Mouse (Mus musculus) MEL (cell line): ENCODE measurements around the gene Fam71a. TPM values are rescaled to one million over a fixed set of nuclear protein-coding genes. Genes with fewer than 3 reads are reported as not detected.

Experiments used
- DNase-seq: peaks from one replicate; pipeline ENCODE4 v3.0.0; 2011; ENCODE audit warnings: low read depth, low spot score
- H3K27ac ChIP-seq: 2 replicates; pipeline ENCODE4 v1.5.1; 2012; ENCODE audit warnings: low read depth, mild to moderate bottlenecking, control low read depth, low read length, moderate library complexity; ENCODE audit not compliant: control insufficient read depth
- H3K27me3 ChIP-seq, 2 experiments: fragments of 150-350 bp in 1 of 2; sonication (generic) in 1 of 2; 2 replicates each; pipeline ENCODE4 v1.6.1; 2012; ENCODE audit warnings: low read length in 2 of 2, mild to moderate bottlenecking in 2 of 2, improper control_type of control experiment in 1 of 2, moderate library complexity in 1 of 2; ENCODE audit not compliant: insufficient read depth in 2 of 2, control insufficient read depth in 1 of 2
- H3K36me3 ChIP-seq, 2 experiments: 2 replicates each; pipeline ENCODE4 v1.6.1; 2012 to 2014; ENCODE audit warnings: low read length in 2 of 2, improper control_type of control experiment in 1 of 2, inconsistent platforms in 1 of 2, mild to moderate bottlenecking in 1 of 2; ENCODE audit not compliant: insufficient read depth in 2 of 2, control insufficient read depth in 1 of 2
- H3K4me1 ChIP-seq, 2 experiments: fragments of 150-350 bp in 1 of 2; sonication (generic) in 1 of 2; 2 replicates each; pipeline ENCODE4 v1.6.1; 2012; ENCODE audit warnings: low read length in 2 of 2, improper control_type of control experiment in 1 of 2, mild to moderate bottlenecking in 1 of 2; ENCODE audit not compliant: insufficient read depth in 2 of 2, control insufficient read depth in 1 of 2
- H3K4me3 ChIP-seq, 2 experiments: fragments of 150-350 bp in 1 of 2; sonication (generic) in 1 of 2; 2 replicates each; pipeline ENCODE4 v1.5.1; 2012; ENCODE audit warnings: low read depth in 2 of 2, low read length in 2 of 2, mild to moderate bottlenecking in 2 of 2, moderate library complexity in 2 of 2, control low read depth in 1 of 2, improper control_type of control experiment in 1 of 2; ENCODE audit not compliant: control insufficient read depth in 1 of 2, insufficient read depth in 1 of 2
- H3K79me2 ChIP-seq: 2 replicates; pipeline ENCODE4 v1.6.1; 2012; ENCODE audit warnings: mild to moderate bottlenecking, low read length, moderate library complexity; ENCODE audit not compliant: control insufficient read depth, poor library complexity, insufficient read depth
- H3K9ac ChIP-seq: 2 replicates; pipeline ENCODE4 v1.6.1; 2012; ENCODE audit warnings: low read depth, mild to moderate bottlenecking, control low read depth, low read length, moderate library complexity; ENCODE audit not compliant: control insufficient read depth, poor library complexity, severe bottlenecking
- H3K9me3 ChIP-seq: fragments of 150-350 bp; sonication (generic); replicated peaks from 2 replicates; pipeline ENCODE4 v1.6.1; 2012; ENCODE audit warnings: mild to moderate bottlenecking, low read length, improper control_type of control experiment, moderate library complexity; ENCODE audit not compliant: insufficient read depth
- CHD2 ChIP-seq: IDR thresholded peaks from 2 replicates; pipeline ENCODE4 v1.6.1; 2011; ENCODE audit warnings: low read length, improper control_type of control experiment
- CTCF ChIP-seq, 3 experiments: IDR thresholded peaks in 2 of 3; conservative IDR thresholded peaks in 1 of 3; 2 replicates each; pipeline ENCODE4 v1.5.1; 2011 to 2012; ENCODE audit warnings: low read length in 3 of 3, low read depth in 2 of 3, mild to moderate bottlenecking in 2 of 3, improper control_type of control experiment in 1 of 3, inconsistent platforms in 1 of 3, mixed read lengths in 1 of 3, moderate library complexity in 1 of 3; ENCODE audit not compliant: control insufficient read depth in 1 of 3, insufficient read depth in 1 of 3, poor library complexity in 1 of 3, severe bottlenecking in 1 of 3
- E2F4 ChIP-seq: IDR thresholded peaks from 2 replicates; pipeline ENCODE4 v1.6.1; 2011; ENCODE audit warnings: low read depth, low read length, improper control_type of control experiment, borderline replicate concordance
- GABPA ChIP-seq: IDR thresholded peaks from 2 replicates; pipeline ENCODE4 v1.6.1; 2012; ENCODE audit warnings: low read depth, mild to moderate bottlenecking, inconsistent platforms, low read length, improper control_type of control experiment, moderate library complexity
- GATA1 ChIP-seq: IDR thresholded peaks from 2 replicates; pipeline ENCODE4 v1.6.1; 2011; ENCODE audit warnings: low read depth, low read length, improper control_type of control experiment
- HCFC1 ChIP-seq: IDR thresholded peaks from 2 replicates; pipeline ENCODE4 v1.6.1; 2012; ENCODE audit warnings: low read depth, mild to moderate bottlenecking, inconsistent platforms, low read length, improper control_type of control experiment, moderate library complexity
- JUND ChIP-seq: IDR thresholded peaks from 2 replicates; pipeline ENCODE4 v1.6.1; 2011; ENCODE audit warnings: low read depth, mild to moderate bottlenecking, improper control_type of control experiment, low read length
- MAFK ChIP-seq: IDR thresholded peaks from 2 replicates; pipeline ENCODE4 v1.6.1; 2011; ENCODE audit warnings: low read depth, mild to moderate bottlenecking, low read length, improper control_type of control experiment, borderline replicate concordance
- MAZ ChIP-seq: IDR thresholded peaks from 2 replicates; pipeline ENCODE4 v1.6.1; 2012; ENCODE audit warnings: low read depth, mild to moderate bottlenecking, inconsistent platforms, low read length, improper control_type of control experiment
- MEF2A ChIP-seq: IDR thresholded peaks from 2 replicates; pipeline ENCODE4 v1.6.1; 2014; ENCODE audit warnings: low read depth, mild to moderate bottlenecking, inconsistent platforms, low read length, improper control_type of control experiment; ENCODE audit not compliant: poor library complexity, insufficient replicate concordance, severe bottlenecking; ENCODE audit errors: extremely low read depth
- MXI1 ChIP-seq: IDR thresholded peaks from 2 replicates; pipeline ENCODE4 v1.6.1; 2011; ENCODE audit warnings: mild to moderate bottlenecking, low read depth, low read length, improper control_type of control experiment
- MYC ChIP-seq: IDR thresholded peaks from 2 replicates; pipeline ENCODE4 v1.6.1; 2011; ENCODE audit warnings: low read depth, mild to moderate bottlenecking, low read length, improper control_type of control experiment, moderate library complexity
- NRF1 ChIP-seq: IDR thresholded peaks from 2 replicates; pipeline ENCODE4 v1.6.1; 2014; ENCODE audit warnings: low read depth, mild to moderate bottlenecking, inconsistent platforms, low read length, improper control_type of control experiment, moderate library complexity; ENCODE audit not compliant: poor library complexity, insufficient read depth, severe bottlenecking
- POLR2A ChIP-seq, 2 experiments: IDR thresholded peaks; 2 replicates each; pipeline ENCODE4 v1.6.1; 2011 to 2012; ENCODE audit warnings: low read length in 2 of 2, mild to moderate bottlenecking in 2 of 2, control low read depth in 1 of 2, improper control_type of control experiment in 1 of 2, low read depth in 1 of 2, moderate library complexity in 1 of 2; ENCODE audit not compliant: control insufficient read depth in 1 of 2, insufficient read depth in 1 of 2, poor library complexity in 1 of 2
- POLR2AphosphoS2 ChIP-seq: IDR thresholded peaks from 2 replicates; pipeline ENCODE4 v1.6.1; 2011; ENCODE audit warnings: low read length, improper control_type of control experiment
- POLR2AphosphoS5 ChIP-seq: IDR thresholded peaks from 2 replicates; pipeline ENCODE4 v1.6.1; 2012; ENCODE audit warnings: low read depth, borderline replicate concordance, mild to moderate bottlenecking, inconsistent platforms, low read length, moderate library complexity, mixed read lengths
- RCOR1 ChIP-seq: IDR thresholded peaks from 2 replicates; pipeline ENCODE4 v1.6.1; 2012; ENCODE audit warnings: low read depth, mild to moderate bottlenecking, inconsistent platforms, low read length, improper control_type of control experiment
- TBP ChIP-seq: IDR thresholded peaks from 2 replicates; pipeline ENCODE4 v1.8.0; 2011; ENCODE audit warnings: low read depth, low read length, improper control_type of control experiment
- TCF12 ChIP-seq: IDR thresholded peaks from 2 replicates; pipeline ENCODE4 v1.6.1; 2014; ENCODE audit warnings: low read depth, mild to moderate bottlenecking, inconsistent platforms, low read length, improper control_type of control experiment, moderate library complexity
- UBTF ChIP-seq: IDR thresholded peaks from 2 replicates; pipeline ENCODE4 v1.6.1; 2012; ENCODE audit warnings: low read depth, mild to moderate bottlenecking, inconsistent platforms, low read length, improper control_type of control experiment, moderate library complexity, borderline replicate concordance; ENCODE audit not compliant: insufficient read depth
- USF1 ChIP-seq: IDR thresholded peaks from 2 replicates; pipeline ENCODE4 v1.6.1; 2014; ENCODE audit warnings: low read depth, mild to moderate bottlenecking, inconsistent platforms, low read length, improper control_type of control experiment, moderate library complexity
- ZC3H11A ChIP-seq: IDR thresholded peaks from 2 replicates; pipeline ENCODE4 v1.6.1; 2012; ENCODE audit warnings: low read depth, mild to moderate bottlenecking, inconsistent platforms, low read length, improper control_type of control experiment
- polyA plus RNA-seq, 2 experiments: library from polyadenylated mRNA; stranded (reverse) in 1 of 2; unstranded in 1 of 2; fragments of >175 nt in 1 of 2; fragments of >200 nt in 1 of 2; gene quantifications; 2 replicates each; pipeline versions ENCODE4 v1.2.1 to v1.2.4; 2012; ENCODE audit warnings: low replicate concordance in 2 of 2, low read depth in 1 of 2; ENCODE audit not compliant: insufficient read length in 2 of 2, insufficient read depth in 1 of 2, missing spikeins in 1 of 2
- total RNA-seq: library from RNA; depleted of rRNA; stranded (reverse); fragments of 300-350 nt; gene quantifications from 2 replicates; pipeline ENCODE4 v1.2.3, GENCODE M21; 2012

Gene Fam71a
- total and polyA plus RNA-seq, 3 experiments, result not detected

GRCm38 (mm10) chr1:191193657-191194424, 29.2 kb upstream of the Fam71a start (continued):
- TF ChIP-seq MAFK, result no peak
- TF ChIP-seq MAZ, result 0 out of 2 replicates have a peak, but pooled peaks have one; percentile 27

- no peaks in the 10 kb centered on the region for H3K79me2 ChIP-seq
- no peak overlapping the region for H3K9ac ChIP-seq
- H3K4me1 ChIP-seq, result peaks cover 0 to 9% of the 10 kb centered on the region in 2 experiments; a peak in 1 of 4 replicates
- H3K27ac ChIP-seq, result no peak overlapping the region
- no peak overlapping the region for H3K4me3 ChIP-seq
- TF ChIP-seq MXI1 (no peak), NRF1 (no peak), TCF12 (no peak), POLR2AphosphoS5 (no peak), GABPA (no peak), JUND (no peak), HCFC1 (no peak), POLR2AphosphoS2 (no peak), RCOR1 (no peak), POLR2A (IDR thresholded peaks at IDR 0.05; ENCODE audit: control insufficient read depth in 1 of 2, insufficient read depth in 1 of 2, low read depth in 1 of 2, low read length in 2 of 2, poor library complexity in 1 of 2) (no peak), ZC3H11A (no peak), CHD2 (no peak), E2F4 (no peak), CTCF (IDR thresholded peaks at IDR 0.05 in 2 of 3, conservative IDR thresholded peaks at IDR 0.05 in 1 of 3; ENCODE audit: control insufficient read depth in 1 of 3, insufficient read depth in 1 of 3, low read depth in 2 of 3, low read length in 3 of 3, poor library complexity in 1 of 3, severe bottlenecking in 1 of 3) (no peak), MEF2A (no peak), UBTF (no peak), MYC (no peak), GATA1 (no peak), TBP (no peak), USF1 (no peak)
- no peaks in the 10 kb centered on the region for H3K36me3 ChIP-seq
- peaks cover 21 to 37% of the 10 kb centered on the region in 2 experiments for H3K27me3 ChIP-seq
- H3K9me3 ChIP-seq, result no peaks in the 10 kb centered on the region
- no peak for DNase-seq
Observed at GRCm38 (mm10) chr1:191192751-191193150, 28.1 kb upstream of the Fam71a start.
